Mouse (Mus musculus) layer of hippocampus, adult 2 months (tissue): ENCODE results near the gene Rnf181. TPM values are rescaled to one million over a fixed set of nuclear protein-coding genes. Genes with fewer than 3 reads are reported as not detected.

Experiments used
- DNase-seq, 2 experiments: peaks; one replicate each; pipeline ENCODE4 v3.0.0; 2022; ENCODE audit warnings: low spot score in 2 of 2
- H3K27ac ChIP-seq: fragments of 200-600 bp; 2 replicates; pipeline ENCODE4 v1.8.1; 2022
- H3K4me3 ChIP-seq: fragments of 200-600 bp; 2 replicates; pipeline ENCODE4 v1.8.1; 2022; ENCODE audit warnings: mild to moderate bottlenecking
- CTCF ChIP-seq: fragments of 200-600 bp; conservative IDR thresholded peaks from 2 replicates; pipeline ENCODE4 v1.8.1; 2022; ENCODE audit warnings: antibody characterized with exemption, mild to moderate bottlenecking, moderate library complexity
- total RNA-seq, 2 experiments: library from RNA; stranded (reverse); gene quantifications; 2 replicates each; pipeline ENCODE4 v1.2.3; 2021

Gene Rnf181
- total RNA-seq, 2 experiments from 2014 or later: 74.7 to 86.1 TPM

- DNase-seq: no peak
- peak overlapping the region; percentile 86 for H3K27ac ChIP-seq
- no peak for TF ChIP-seq CTCF
- H3K4me3 ChIP-seq: peak overlapping the region; percentile 63
Measured at GRCm38 (mm10) chr6:72390795-72391521, 24.2 kb upstream of the Rnf181 start.

GRCm38 (mm10) chr6:72389941-72390771 lies 23.4 kb upstream of the Rnf181 start, which contains the start of gene Vamp8:
Gene Vamp8 (minus strand): TSS chr6:72390703.
- Histone ChIP-seq H3K4me3 (peak within 1 kb of the TSS; percentile 63), H3K27ac (peak within 1 kb of the TSS; percentile 86)
- TF ChIP-seq CTCF: no peak
- peak; percentile 43 to 46 for DNase-seq

DNA sequence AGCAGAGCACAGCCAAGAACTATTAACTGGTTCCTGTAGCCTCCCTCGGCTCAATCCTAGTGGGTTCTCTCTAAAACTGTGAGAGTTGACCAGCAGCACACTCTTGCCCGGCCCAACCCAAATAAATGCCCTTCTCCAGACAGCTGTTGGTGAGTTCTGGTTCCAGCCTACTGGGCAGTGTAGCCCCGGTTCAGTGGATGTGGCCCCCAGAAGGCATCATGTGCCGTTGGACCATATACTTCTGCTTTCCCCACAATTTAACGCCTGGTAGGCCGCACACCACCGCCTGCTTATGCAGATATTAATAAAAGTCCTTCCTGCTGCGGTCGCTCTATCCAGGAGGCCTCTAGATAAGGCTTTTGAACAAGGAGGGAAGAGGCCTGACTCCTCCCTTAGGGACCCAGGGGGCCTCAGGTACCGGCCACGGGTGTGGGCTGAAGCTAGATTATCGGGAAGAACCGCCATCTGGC lies 22.8 kb upstream of the Rnf181 start:
- peak overlapping the region; percentile 86 for H3K27ac ChIP-seq

GRCm38 (mm10) chr6:72388791-72389329 lies 22.1 kb upstream of the Rnf181 start:
- DNase-seq: no peak
- no peak for TF ChIP-seq CTCF
- Histone ChIP-seq H3K4me3 (no peak overlapping the region), H3K27ac (no peak overlapping the region)

More for the DNA sequence above, 22.8 kb upstream of the Rnf181 start:
- TF ChIP-seq CTCF: no peak
- no peak for DNase-seq
- peak overlapping the region; percentile 63 for H3K4me3 ChIP-seq

DNA sequence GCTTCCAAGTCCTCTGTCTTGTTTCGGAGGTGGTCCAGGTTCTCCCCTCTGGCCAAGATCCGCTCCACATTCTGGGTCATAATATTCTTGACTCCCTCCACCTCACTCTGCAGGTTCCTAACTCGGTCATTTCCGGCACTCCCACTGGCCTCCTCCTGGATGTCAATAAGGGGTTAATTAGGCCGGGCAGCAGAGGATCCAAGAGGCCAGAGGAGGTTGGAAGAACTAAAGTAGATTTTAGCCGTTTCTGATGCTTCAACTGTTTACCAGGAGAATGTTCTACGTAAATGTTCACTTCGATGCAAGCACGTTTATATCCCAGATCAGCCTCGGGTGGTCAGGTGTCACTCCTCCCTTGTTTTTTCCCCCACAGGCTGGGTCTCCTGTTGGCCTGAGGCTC lies 21.5 kb upstream of the Rnf181 start:
- no peak for DNase-seq

DNA sequence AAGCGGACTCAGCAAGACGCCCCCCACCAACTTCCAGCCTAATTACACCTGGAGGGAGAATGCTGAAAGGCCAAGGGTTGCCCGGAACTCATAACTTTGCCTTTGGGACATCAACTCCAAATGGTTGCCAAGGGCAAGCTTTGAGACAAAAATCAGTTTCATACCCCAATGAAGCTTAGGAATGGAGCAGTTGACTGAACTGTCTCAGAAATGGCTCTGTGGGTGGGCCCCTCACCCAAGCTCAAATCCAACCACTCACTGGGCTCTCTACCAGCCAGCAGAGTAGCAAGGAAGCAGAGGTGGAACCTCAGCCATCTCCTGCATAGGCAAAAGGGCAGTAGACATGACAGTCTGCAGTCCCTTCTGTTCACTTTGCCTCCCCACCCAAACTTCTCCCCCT lies 21.1 kb upstream of the Rnf181 start:
- H3K27ac ChIP-seq: no peak overlapping the region
- TF ChIP-seq CTCF: no peak
- no peak overlapping the region for H3K4me3 ChIP-seq
- DNase-seq: no peak

More for the DNA sequence above, 21.5 kb upstream of the Rnf181 start:
- Histone ChIP-seq H3K27ac (no peak overlapping the region), H3K4me3 (no peak overlapping the region)
- no peak for TF ChIP-seq CTCF

GRCm38 (mm10) chr6:72386561-72386960 lies 19.8 kb upstream of the Rnf181 start:
- H3K27ac ChIP-seq: no peak overlapping the region
- no peak for DNase-seq
- no peak overlapping the region for H3K4me3 ChIP-seq
- no peak for TF ChIP-seq CTCF

GRCm38 (mm10) chr6:72385258-72385657 lies 18.5 kb upstream of the Rnf181 start:
- Histone ChIP-seq H3K4me3 (no peak overlapping the region), H3K27ac (no peak overlapping the region)
- no peak for DNase-seq
- no peak for TF ChIP-seq CTCF

DNA sequence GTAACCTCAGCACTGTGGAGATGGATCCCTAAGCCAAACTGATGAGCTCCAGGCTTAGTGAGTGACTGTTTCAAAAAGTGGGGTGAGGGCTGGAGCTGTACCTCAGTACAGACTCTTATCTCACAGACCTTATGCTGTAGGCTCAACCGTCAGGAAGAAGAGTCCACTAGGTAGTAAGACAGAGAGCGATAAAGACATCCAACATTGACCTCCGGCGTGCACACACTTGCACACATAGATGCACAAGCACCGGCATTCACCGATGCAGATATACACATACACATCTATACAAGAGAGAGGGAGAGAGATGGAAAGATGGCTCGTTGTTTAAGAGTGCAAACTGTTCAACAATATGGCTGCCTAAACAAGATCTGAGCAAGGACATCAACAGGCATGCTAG lies 17.2 kb upstream of the Rnf181 start:
- no peak for TF ChIP-seq CTCF
- DNase-seq: no peak
- Histone ChIP-seq H3K27ac (no peak overlapping the region), H3K4me3 (no peak overlapping the region)

- no peak overlapping the region for H3K27ac ChIP-seq
- H3K4me3 ChIP-seq: no peak overlapping the region
- no peak for TF ChIP-seq CTCF
Measured at GRCm38 (mm10) chr6:72383142-72383820, 16.5 kb upstream of the Rnf181 start.

GRCm38 (mm10) chr6:72382494-72382893 lies 15.7 kb upstream of the Rnf181 start:
- Histone ChIP-seq H3K4me3 (no peak overlapping the region), H3K27ac (no peak overlapping the region)
- no peak for TF ChIP-seq CTCF
- DNase-seq: no peak

More at GRCm38 (mm10) chr6:72383142-72383820, 16.5 kb upstream of the Rnf181 start:
- no peak for DNase-seq

DNA sequence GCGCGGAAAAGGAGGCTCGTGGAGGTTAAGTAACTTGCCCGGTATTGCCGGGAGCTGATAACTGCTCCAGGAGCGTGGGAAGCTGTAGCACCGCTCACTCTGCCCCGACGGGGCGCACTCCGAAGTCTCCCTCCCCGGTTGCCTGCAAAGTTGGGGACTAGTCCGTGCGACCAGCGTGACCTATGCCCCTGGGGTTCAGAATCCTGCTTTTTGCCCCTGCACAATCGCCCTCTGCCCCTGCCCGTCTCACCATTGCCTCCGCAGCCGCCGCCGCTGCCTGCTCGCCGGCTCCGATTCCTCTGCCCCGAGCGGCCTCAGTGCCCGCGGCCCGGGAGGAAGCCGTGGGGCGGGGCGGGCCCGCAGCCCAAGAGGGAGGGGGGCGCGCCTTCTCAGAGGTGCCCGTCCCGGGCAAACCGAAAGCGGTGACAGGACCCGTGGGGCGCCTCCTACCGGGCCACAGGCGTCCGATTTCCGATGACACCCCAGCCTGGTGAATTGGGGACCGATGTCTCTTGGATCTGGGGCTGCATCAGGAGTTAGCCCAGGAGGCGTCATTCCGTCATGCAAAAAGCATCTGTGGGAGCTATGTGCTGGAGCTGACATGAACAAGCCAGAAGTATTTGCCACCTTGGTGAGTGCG lies 13.5 kb upstream of the Rnf181 start, which contains the start of gene Vamp5:
Gene Vamp5 (minus strand): TSS at position 338 of the 640 bp plus-strand sequence.
- TF ChIP-seq CTCF: peak; percentile 68
- Histone ChIP-seq H3K27ac (peak within 1 kb of the TSS; percentile 63; the same call in 1 of the 2 replicates), H3K4me3 (peak within 1 kb of the TSS; percentile 59)
- DNase-seq: no peak
